Mouse (Mus musculus) megakaryocyte, embryonic 14.5 days (primary cell): ENCODE data around the gene C9orf72. TPM values are rescaled to one million over a fixed set of nuclear protein-coding genes. Genes with fewer than 3 reads are reported as not detected.
"Not testable (repeated sequence)": the region's sequence is repeated elsewhere in the genome, so short reads cannot be mapped to it uniquely, and the experiment has no call there.

Experiments used
- H3K27me3 ChIP-seq: replicated peaks from 2 replicates; pipeline ENCODE3; 2012; ENCODE audit warnings: inconsistent platforms
- H3K36me3 ChIP-seq: replicated peaks from 2 replicates; pipeline ENCODE3; 2012; ENCODE audit warnings: low read length, inconsistent platforms, mixed read lengths
- H3K4me1 ChIP-seq: 2 replicates; pipeline ENCODE4 v1.6.1; 2012; ENCODE audit warnings: inconsistent platforms
- H3K4me3 ChIP-seq: replicated peaks from 2 replicates; pipeline ENCODE3; 2012; ENCODE audit warnings: moderate library complexity, mild to moderate bottlenecking, inconsistent platforms
- H3K9me3 ChIP-seq: 2 replicates; pipeline ENCODE4 v1.6.1; 2012; ENCODE audit warnings: inconsistent platforms
- FLI1 ChIP-seq: IDR thresholded peaks from 2 replicates; pipeline ENCODE4 v1.6.1; 2012; ENCODE audit warnings: low read length, inconsistent platforms, mixed read lengths
- GATA1 ChIP-seq: IDR thresholded peaks from 3 replicates; pipeline ENCODE4 v1.6.1; 2012; ENCODE audit warnings: mixed read lengths, low read length, inconsistent platforms, borderline replicate concordance
- polyA plus RNA-seq: library from polyadenylated mRNA; stranded (reverse); fragments of >175 nt; gene quantifications from 2 replicates; pipeline ENCODE4 v1.2.3, GENCODE M21; 2012; ENCODE audit warnings: low replicate concordance; ENCODE audit not compliant: insufficient read depth

Gene C9orf72
- polyA plus RNA-seq: not detected in 2 replicates

- H3K4me3 ChIP-seq: peak within 1 kb of the TSS; percentile 98
- H3K4me1 ChIP-seq: peaks cover 42% of the 10 kb centered on the region
- no peak for TF ChIP-seq GATA1
- TF ChIP-seq FLI1: no peak
- H3K36me3 ChIP-seq: no peaks in the 10 kb centered on the region
- no peaks in the 10 kb centered on the region for H3K9me3 ChIP-seq
- no peaks in the 10 kb centered on the region for H3K27me3 ChIP-seq
Measured at GRCm38 (mm10) chr4:35225734-35226495, at the start of gene C9orf72. C9orf72 (minus strand) TSS chr4:35226175.

- TF ChIP-seq FLI1 (no peak), GATA1 (no peak)
Measured at GRCm38 (mm10) chr4:35259006-35259405, 33.0 kb upstream of the C9orf72 start.

GRCm38 (mm10) chr4:35244023-35244422 lies 18.0 kb upstream of the C9orf72 start:
- no peak overlapping the region for H3K4me3 ChIP-seq
- H3K36me3 ChIP-seq: no peaks in the 10 kb centered on the region
- peaks cover 10% of the 10 kb centered on the region; the same call in 1 of the 2 replicates for H3K9me3 ChIP-seq
- no peaks in the 10 kb centered on the region for H3K27me3 ChIP-seq
- H3K4me1 ChIP-seq: peaks cover 5% of the 10 kb centered on the region; the same call in 1 of the 2 replicates
- no peak for TF ChIP-seq GATA1
- no peak for TF ChIP-seq FLI1

More at GRCm38 (mm10) chr4:35259006-35259405, 33.0 kb upstream of the C9orf72 start:
- H3K36me3 ChIP-seq: no peaks in the 10 kb centered on the region
- no peak overlapping the region for H3K4me3 ChIP-seq
- H3K27me3 ChIP-seq: no peaks in the 10 kb centered on the region
- H3K9me3 ChIP-seq: peaks cover 5% of the 10 kb centered on the region
- H3K4me1 ChIP-seq: no peaks in the 10 kb centered on the region

GRCm38 (mm10) chr4:35241735-35242134 lies 15.8 kb upstream of the C9orf72 start:
- H3K4me1 ChIP-seq: peaks cover 5% of the 10 kb centered on the region; the same call in 1 of the 2 replicates
- H3K9me3 ChIP-seq: peaks cover 10% of the 10 kb centered on the region; the same call in 1 of the 2 replicates
- no peaks in the 10 kb centered on the region for H3K27me3 ChIP-seq
- H3K36me3 ChIP-seq: no peaks in the 10 kb centered on the region
- no peak for TF ChIP-seq GATA1
- TF ChIP-seq FLI1: no peak
- H3K4me3 ChIP-seq: peak overlapping the region; percentile 16

- Histone ChIP-seq H3K27me3 (no peaks in the 10 kb centered on the region), H3K4me1 (peaks cover 8% of the 10 kb centered on the region; the same call in 1 of the 2 replicates), H3K9me3 (peaks cover 10% of the 10 kb centered on the region; the same call in 1 of the 2 replicates), H3K36me3 (no peaks in the 10 kb centered on the region), H3K4me3 (no peak overlapping the region)
- TF ChIP-seq FLI1 (no peak), GATA1 (no peak)
Measured at GRCm38 (mm10) chr4:35238696-35239095, 12.7 kb upstream of the C9orf72 start.

- not testable (repeated sequence) for H3K27me3 ChIP-seq, H3K4me3 ChIP-seq, H3K4me1 ChIP-seq, H3K36me3 ChIP-seq
- H3K9me3 ChIP-seq: peaks cover 10% of the 10 kb centered on the region; the same call in 1 of the 2 replicates
Measured at GRCm38 (mm10) chr4:35238240-35238639, 12.3 kb upstream of the C9orf72 start.

GRCm38 (mm10) chr4:35236313-35236712 lies 10.3 kb upstream of the C9orf72 start:
- Histone ChIP-seq H3K4me1 (peaks cover 3% of the 10 kb centered on the region; the same call in 1 of the 2 replicates), H3K9me3 (no peaks in the 10 kb centered on the region), H3K36me3 (no peaks in the 10 kb centered on the region), H3K27me3 (no peaks in the 10 kb centered on the region), H3K4me3 (no peak overlapping the region)
- no peak for TF ChIP-seq FLI1
- TF ChIP-seq GATA1: no peak

GRCm38 (mm10) chr4:35228260-35228659 lies 2.3 kb upstream of the C9orf72 start:
- no peaks in the 10 kb centered on the region for H3K36me3 ChIP-seq

GRCm38 (mm10) chr4:35226496-35226992 lies 569 bp upstream of the C9orf72 start:
- Histone ChIP-seq H3K4me3 (peak overlapping the region; percentile 98), H3K27me3 (no peaks in the 10 kb centered on the region), H3K9me3 (no peaks in the 10 kb centered on the region), H3K4me1 (peaks cover 42% of the 10 kb centered on the region), H3K36me3 (no peaks in the 10 kb centered on the region)
- TF ChIP-seq FLI1 (no peak), GATA1 (no peak)

More at GRCm38 (mm10) chr4:35228260-35228659, 2.3 kb upstream of the C9orf72 start:
- no peaks in the 10 kb centered on the region for H3K9me3 ChIP-seq
- peak overlapping the region; percentile 40 for H3K4me3 ChIP-seq
- peaks cover 34% of the 10 kb centered on the region for H3K4me1 ChIP-seq
- no peaks in the 10 kb centered on the region for H3K27me3 ChIP-seq
- TF ChIP-seq FLI1: no peak
- TF ChIP-seq GATA1: no peak

- Histone ChIP-seq H3K9me3 (no peaks in the 10 kb centered on the region), H3K36me3 (no peaks in the 10 kb centered on the region), H3K4me1 (peaks cover 42% of the 10 kb centered on the region), H3K4me3 (peak overlapping the region; percentile 98), H3K27me3 (no peaks in the 10 kb centered on the region)
- no peak for TF ChIP-seq GATA1
- no peak for TF ChIP-seq FLI1
Measured at GRCm38 (mm10) chr4:35225141-35225733, 738 bp downstream of the C9orf72 start.
